Mouse (Mus musculus): ENCODE measurements at regions not wholly inside any gene's neighbourhood (a gene's known extent, or its start where the extent isn't known, plus 50 kb on each side); places are given as distances from the start of the nearest gene placed in this dataset.

DNA sequence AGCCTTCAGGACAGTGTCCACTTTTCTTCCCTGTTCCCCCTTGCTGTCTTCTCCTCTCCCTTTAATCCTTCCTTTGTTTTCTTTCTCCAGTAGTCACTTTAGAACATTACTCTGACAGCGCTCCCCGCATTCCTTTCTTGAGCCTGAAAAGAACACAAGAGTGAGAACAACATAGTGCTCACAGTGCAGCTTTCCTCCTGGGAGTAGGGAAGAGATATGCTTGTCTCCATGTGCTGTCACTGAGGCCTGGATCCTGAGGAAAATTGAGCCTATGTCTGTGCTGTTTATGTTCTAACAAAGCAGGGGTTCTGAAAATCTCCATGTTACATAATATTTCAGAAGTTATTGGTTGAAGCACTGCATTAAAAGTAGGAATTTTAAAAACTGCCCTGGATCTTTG, 296.3 kb upstream of the Tecrl start:
- WGBS, result 25% methylated on average over 2 of the region's 2 CpGs
- H3K27ac ChIP-seq (ENCODE audit: insufficient read depth, low read length), result no peak overlapping the region

DNA sequence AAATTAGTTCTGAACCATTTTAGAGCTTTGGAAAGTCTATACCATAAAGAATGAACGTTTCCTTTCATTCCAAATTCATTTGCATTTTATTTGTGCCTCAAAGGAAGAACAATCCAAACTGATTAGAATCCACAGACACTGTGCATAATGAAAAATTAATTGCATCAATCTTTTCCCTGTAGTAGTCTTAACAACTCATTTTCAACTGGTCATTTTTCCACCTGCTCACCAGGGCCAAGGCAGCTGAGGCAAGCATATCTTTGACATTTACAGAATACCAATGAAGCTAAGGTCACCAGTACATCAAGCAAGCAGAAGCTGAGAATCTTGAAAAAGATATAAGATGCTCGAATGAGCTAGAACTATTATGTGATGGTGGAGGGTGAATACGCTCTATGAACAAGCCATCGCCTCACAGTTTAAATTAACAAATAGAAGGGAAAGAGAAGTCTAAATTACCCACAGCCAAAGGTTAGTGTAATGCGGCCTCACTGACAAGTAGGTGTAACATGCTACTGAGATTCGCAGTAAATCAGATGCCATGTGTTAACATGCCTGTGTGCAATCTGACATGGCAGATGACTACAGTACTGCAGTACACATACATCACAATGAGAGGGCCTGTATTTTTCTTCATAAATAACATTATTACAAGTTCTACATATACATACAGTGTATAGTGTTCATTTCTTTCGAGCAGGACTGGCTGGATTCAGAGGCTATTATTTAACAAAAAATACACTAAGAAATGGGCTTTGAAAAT, 267.8 kb upstream of the Tecrl start:
- 86% methylated on average over 7 of the region's 7 CpGs for WGBS
- Histone ChIP-seq H3K27ac (ENCODE audit: insufficient read depth, low read length) (no peak overlapping the region), H3K4me1 (ENCODE audit: control insufficient read depth, insufficient read depth, low read length) (no peaks in the 10 kb centered on the region), H3K27me3 (ENCODE audit: control insufficient read depth, insufficient read depth, low read length) (no peaks in the 10 kb centered on the region), H3K4me3 (replicated peaks; ENCODE audit: insufficient read depth, low read depth, low read length) (no peak overlapping the region)
- no peak for DNase-seq
- TF ChIP-seq POLR2A (IDR thresholded peaks at IDR 0.05; ENCODE audit: borderline replicate concordance, insufficient read depth, low read length) (no peak), CTCF (IDR thresholded peaks at IDR 0.05; ENCODE audit: borderline replicate concordance, insufficient read depth, low read depth, low read length) (no peak)

More for the DNA sequence above, 296.3 kb upstream of the Tecrl start:
- H3K4me3 ChIP-seq (replicated peaks; ENCODE audit: insufficient read depth, low read depth, low read length), result no peak overlapping the region
- no peak for DNase-seq
- H3K4me1 ChIP-seq (ENCODE audit: control insufficient read depth, insufficient read depth, low read length), result no peaks in the 10 kb centered on the region
- H3K27me3 ChIP-seq (ENCODE audit: control insufficient read depth, insufficient read depth, low read length), result no peaks in the 10 kb centered on the region
- no peak for TF ChIP-seq CTCF (IDR thresholded peaks at IDR 0.05; ENCODE audit: borderline replicate concordance, insufficient read depth, low read depth, low read length)
- no peak for TF ChIP-seq POLR2A (IDR thresholded peaks at IDR 0.05; ENCODE audit: borderline replicate concordance, insufficient read depth, low read length)

DNA sequence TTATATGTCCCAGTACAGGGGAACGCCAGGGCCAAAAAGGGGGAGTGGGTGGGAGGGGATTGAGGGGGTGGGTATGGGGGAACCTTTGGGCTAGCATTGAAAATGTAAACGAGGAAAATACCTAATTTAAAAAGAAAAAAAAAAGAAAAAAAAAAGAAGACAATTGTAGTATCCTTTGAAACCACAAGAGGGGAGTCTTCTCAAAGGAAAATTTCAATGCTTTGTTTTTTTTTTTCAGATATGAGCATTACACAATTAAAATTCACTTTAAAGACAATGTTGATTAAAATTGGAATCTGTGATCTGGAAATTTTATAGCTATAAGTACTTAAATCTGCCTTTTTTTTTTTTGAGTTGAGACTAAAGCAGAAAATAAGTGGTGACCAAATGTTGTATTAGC, 255.8 kb upstream of the Tecrl start:
- no peak overlapping the region for H3K27ac ChIP-seq (ENCODE audit: insufficient read depth, low read length)
- DNase-seq, result no peak
- no peak overlapping the region for H3K4me3 ChIP-seq (replicated peaks; ENCODE audit: insufficient read depth, low read depth, low read length)
- H3K27me3 ChIP-seq (ENCODE audit: control insufficient read depth, insufficient read depth, low read length), result no peaks in the 10 kb centered on the region
- H3K4me1 ChIP-seq (ENCODE audit: control insufficient read depth, insufficient read depth, low read length), result no peaks in the 10 kb centered on the region
- 33% methylated on average over 2 of the region's 2 CpGs for WGBS
- TF ChIP-seq CTCF (IDR thresholded peaks at IDR 0.05; ENCODE audit: borderline replicate concordance, insufficient read depth, low read depth, low read length) (no peak), POLR2A (IDR thresholded peaks at IDR 0.05; ENCODE audit: borderline replicate concordance, insufficient read depth, low read length) (no peak)

- WGBS, result 88% methylated on average over 1 of the region's 1 CpGs
- Histone ChIP-seq H3K4me1 (ENCODE audit: control insufficient read depth, insufficient read depth, low read length) (no peaks in the 10 kb centered on the region), H3K27ac (ENCODE audit: insufficient read depth, low read length) (no peak overlapping the region), H3K4me3 (replicated peaks; ENCODE audit: insufficient read depth, low read depth, low read length) (no peak overlapping the region), H3K27me3 (ENCODE audit: control insufficient read depth, insufficient read depth, low read length) (no peaks in the 10 kb centered on the region)
- TF ChIP-seq CTCF (IDR thresholded peaks at IDR 0.05; ENCODE audit: borderline replicate concordance, insufficient read depth, low read depth, low read length) (no peak), POLR2A (IDR thresholded peaks at IDR 0.05; ENCODE audit: borderline replicate concordance, insufficient read depth, low read length) (no peak)
- no peak for DNase-seq
These were observed 238.3 kb upstream of the Tecrl start for GRCm38 (mm10) chr5:83593289-83593610.

- no peak overlapping the region for H3K27ac ChIP-seq (ENCODE audit: insufficient read depth, low read length)
- 88% methylated on average over 3 of the region's 3 CpGs for WGBS
- no peaks in the 10 kb centered on the region for H3K4me1 ChIP-seq (ENCODE audit: control insufficient read depth, insufficient read depth, low read length)
- no peaks in the 10 kb centered on the region for H3K27me3 ChIP-seq (ENCODE audit: control insufficient read depth, insufficient read depth, low read length)
- no peak overlapping the region for H3K4me3 ChIP-seq (replicated peaks; ENCODE audit: insufficient read depth, low read depth, low read length)
- DNase-seq, result no peak
- TF ChIP-seq CTCF (IDR thresholded peaks at IDR 0.05; ENCODE audit: borderline replicate concordance, insufficient read depth, low read depth, low read length), result no peak
These were observed 237.7 kb upstream of the Tecrl start for GRCm38 (mm10) chr5:83592587-83593288.

All from cerebellum, adult 2 months (tissue).